Mouse (Mus musculus) megakaryocyte-erythroid progenitor cell, adult 5 weeks (primary cell): ENCODE measurements around the gene Dtd1. TPM values are rescaled to one million over a fixed set of nuclear protein-coding genes. Genes with fewer than 3 reads are reported as not detected.

Experiments
- polyA plus RNA-seq: library from polyadenylated mRNA; stranded (reverse); fragments of >175 nt; gene quantifications from 2 replicates; pipeline ENCODE4 v1.2.3, GENCODE M21; 2012

Gene Dtd1
- 19.3 and 26.8 TPM in 2 replicates for polyA plus RNA-seq

GRCm38 (mm10) chr2:144599831-144600687, at the start of gene Dtd1:
Gene Dtd1, plus strand, starts transcription at chr2:144599897.

DNA sequence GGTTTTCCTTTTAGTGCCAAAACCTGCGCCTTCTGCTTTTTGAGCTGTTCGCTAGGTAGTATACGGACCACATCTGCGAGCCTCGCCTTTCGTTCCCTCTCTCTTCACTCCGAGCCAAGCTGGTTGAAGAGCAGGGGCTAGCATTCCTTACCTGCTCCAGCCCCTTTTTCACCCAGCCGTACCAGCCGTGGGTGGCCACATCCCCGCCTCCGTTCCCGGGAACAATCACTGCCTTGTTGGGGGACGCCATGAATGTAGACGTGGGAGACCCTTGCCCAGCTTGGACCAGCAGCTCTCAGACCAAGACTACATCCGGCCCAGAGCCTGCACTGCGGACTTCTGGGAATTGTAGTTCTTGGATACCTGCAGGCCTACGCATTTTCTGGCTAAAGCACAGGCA, 49.2 kb upstream of the Dtd1 start, which contains the start of gene Rbbp9:
Gene Rbbp9, minus strand, starts transcription at position 341 of the 400 bp plus-strand sequence.

GRCm38 (mm10) chr2:144555820-144556552, 43.7 kb upstream of the Dtd1 start, which contains the start of gene Sec23b:
Gene Sec23b, plus strand, starts transcription at chr2:144556229.

DNA sequence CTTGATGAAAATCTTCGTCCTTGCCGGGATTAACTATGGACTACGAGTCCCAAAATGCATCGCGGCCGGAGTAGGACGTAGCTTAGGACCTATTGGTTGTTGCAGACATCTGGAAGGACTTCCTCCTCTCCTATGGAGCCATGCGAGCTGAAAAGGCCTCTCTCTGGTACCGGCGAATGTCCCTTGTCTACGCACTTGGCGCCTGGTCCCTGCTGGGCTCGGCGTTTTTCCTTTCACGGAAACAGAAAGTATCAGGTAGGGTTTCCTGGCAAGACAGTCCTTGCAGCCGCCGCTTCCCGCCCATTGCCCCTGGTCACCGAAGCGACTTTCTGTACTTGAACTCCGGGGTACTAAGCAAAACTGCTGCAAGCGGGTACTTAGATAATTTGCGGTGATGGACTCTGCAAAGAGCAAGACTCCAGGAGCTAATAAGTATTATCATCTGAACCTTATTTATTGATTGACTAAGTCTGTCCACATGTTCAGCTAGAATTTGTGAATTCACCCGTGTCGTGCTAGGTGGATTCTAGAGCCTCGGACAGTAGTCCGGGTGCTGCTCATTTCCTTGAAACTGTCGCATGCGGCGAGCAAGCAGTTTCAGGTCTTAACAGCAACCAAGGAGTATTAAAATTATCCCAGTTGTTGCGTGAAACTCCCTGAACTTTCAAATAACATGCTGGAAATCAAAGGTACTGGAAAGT, 5.6 kb upstream of the Dtd1 start, which contains the start of gene Smim26:
Gene Smim26, plus strand, starts transcription at position 104 of the 701 bp plus-strand sequence.

Other genes with a start within 250 kb of the Dtd1 start
- 22.5 and 24.5 TPM in 2 replicates for gene Kat14, start 230.9 kb upstream of the Dtd1 start, polyA plus RNA-seq
- 15.8 and 17.3 TPM in 2 replicates for gene Pet117, start 230.9 kb upstream of the Dtd1 start, polyA plus RNA-seq
- not detected in 2 replicates for gene Dzank1, start 72.5 kb upstream of the Dtd1 start, polyA plus RNA-seq
- 16.3 and 23.2 TPM in 2 replicates for gene Polr3f, start 72.2 kb upstream of the Dtd1 start, polyA plus RNA-seq
- gene Rbbp9, start 49.0 kb upstream of the Dtd1 start, polyA plus RNA-seq = 0.71 and 1.4 TPM in 2 replicates
- 8.3 and 9.0 TPM in 2 replicates for gene Sec23b, start 43.7 kb upstream of the Dtd1 start, polyA plus RNA-seq
- 2.1 and 2.5 TPM in 2 replicates for gene Smim26, start 5.8 kb upstream of the Dtd1 start, polyA plus RNA-seq
- gene Scp2d1, start 223.8 kb downstream of the Dtd1 start, polyA plus RNA-seq = not detected in 2 replicates